Mouse (Mus musculus): ENCODE data around the gene Hoxd4.

The Hoxd4 gene

GRCm38 (mm10) chr2:74711721-74712621, at the start of gene Hoxd4, which contains the start of gene Hoxd3:
Hoxd4 (plus strand) TSS chr2:74711929.
Hoxd3 (plus strand) TSS chr2:74711927.
- no peak for DNase-seq (ENCODE audit: low spot score in 2 of 2)

GRCm38 (mm10) chr2:74663291-74663925, 48.3 kb upstream of the Hoxd4 start:
- DNase-seq (ENCODE audit: low spot score in 2 of 2), result no peak

- DNase-seq (ENCODE audit: low spot score in 2 of 2), result no peak
Measured at GRCm38 (mm10) chr2:74666411-74666810, 45.3 kb upstream of the Hoxd4 start.

GRCm38 (mm10) chr2:74667191-74667841, 44.4 kb upstream of the Hoxd4 start:
- no peak for DNase-seq (ENCODE audit: low spot score in 2 of 2)

GRCm38 (mm10) chr2:74667842-74668357, 43.8 kb upstream of the Hoxd4 start, which contains the start of gene Hoxd13:
Hoxd13 (plus strand) TSS chr2:74668310.
- no peak for DNase-seq (ENCODE audit: low spot score in 2 of 2)

GRCm38 (mm10) chr2:74668370-74669229, 43.1 kb upstream of the Hoxd4 start:
- DNase-seq (ENCODE audit: low spot score in 2 of 2), result no peak

- no peak for DNase-seq (ENCODE audit: low spot score in 2 of 2)
Measured at GRCm38 (mm10) chr2:74669230-74669578, 42.5 kb upstream of the Hoxd4 start.

- no peak for DNase-seq (ENCODE audit: low spot score in 2 of 2)
Measured at GRCm38 (mm10) chr2:74669650-74670235, 42.0 kb upstream of the Hoxd4 start.

GRCm38 (mm10) chr2:74670632-74671188, 41.0 kb upstream of the Hoxd4 start:
- no peak for DNase-seq (ENCODE audit: low spot score in 2 of 2)

GRCm38 (mm10) chr2:74671847-74672246, 39.9 kb upstream of the Hoxd4 start:
- DNase-seq (ENCODE audit: low spot score in 2 of 2), result no peak

GRCm38 (mm10) chr2:74672481-74673362, 39.0 kb upstream of the Hoxd4 start:
- no peak for DNase-seq (ENCODE audit: low spot score in 2 of 2)

GRCm38 (mm10) chr2:74673835-74674425, 37.8 kb upstream of the Hoxd4 start:
- no peak for DNase-seq (ENCODE audit: low spot score in 2 of 2)

GRCm38 (mm10) chr2:74674881-74675665, 36.7 kb upstream of the Hoxd4 start, which contains the start of gene Hoxd12:
Hoxd12 (plus strand) TSS chr2:74675013.
- DNase-seq (ENCODE audit: low spot score in 2 of 2), result no peak

GRCm38 (mm10) chr2:74675666-74676282, 36.0 kb upstream of the Hoxd4 start:
- DNase-seq (ENCODE audit: low spot score in 2 of 2), result no peak

- no peak for DNase-seq (ENCODE audit: low spot score in 2 of 2)
Measured at GRCm38 (mm10) chr2:74676376-74677052, 35.2 kb upstream of the Hoxd4 start.

- DNase-seq (ENCODE audit: low spot score in 2 of 2), result no peak
Measured at GRCm38 (mm10) chr2:74677106-74677505, 34.6 kb upstream of the Hoxd4 start.

- DNase-seq (ENCODE audit: low spot score in 2 of 2), result no peak
Measured at GRCm38 (mm10) chr2:74678891-74679595, 32.7 kb upstream of the Hoxd4 start, which contains the start of gene Hoxd11. Hoxd11 (plus strand) TSS chr2:74679557.

Data from frontal cortex, postnatal 25 days (tissue).